Mouse (Mus musculus) liver, embryonic 16.5 days (tissue): ENCODE data around the gene Haus6. TPM values are rescaled to one million over a fixed set of nuclear protein-coding genes. Genes with fewer than 3 reads are reported as not detected.

Source experiments
- ATAC-seq: fragments of 200-750 bp; cut with Nextera tagmentation; 2 replicates; pipeline ENCODE4 v1.8.0; 2017; ENCODE audit warnings: low read depth, mild to moderate bottlenecking, moderate number of reproducible peaks, moderate library complexity
- H3K27ac ChIP-seq: fragments of 300-500 bp; sonication (generic); 2 replicates; pipeline ENCODE4 v1.5.1; 2014; ENCODE audit warnings: mild to moderate bottlenecking, low read length
- H3K27me3 ChIP-seq: fragments of 300-500 bp; sonication (generic); 2 replicates; pipeline ENCODE4 v1.6.1; 2014; ENCODE audit warnings: low read depth, low read length, mixed read lengths; ENCODE audit not compliant: control insufficient read depth, insufficient read depth
- H3K36me3 ChIP-seq: fragments of 300-500 bp; sonication (generic); 2 replicates; pipeline ENCODE4 v1.6.1; 2014; ENCODE audit warnings: mild to moderate bottlenecking; ENCODE audit not compliant: control insufficient read depth, insufficient read depth
- H3K4me1 ChIP-seq: fragments of 300-500 bp; sonication (generic); 2 replicates; pipeline ENCODE4 v1.6.1; 2014; ENCODE audit warnings: low read depth, low read length, mixed read lengths; ENCODE audit not compliant: control insufficient read depth
- H3K4me2 ChIP-seq: fragments of 300-500 bp; sonication (generic); 2 replicates; pipeline ENCODE4 v1.6.1; 2014; ENCODE audit warnings: low read depth, low read length, mixed read lengths
- H3K4me3 ChIP-seq: fragments of 300-500 bp; sonication (generic); 2 replicates; pipeline ENCODE4 v1.5.1; 2014; ENCODE audit warnings: low read depth, mild to moderate bottlenecking, low read length
- H3K9ac ChIP-seq: fragments of 300-500 bp; sonication (generic); 2 replicates; pipeline ENCODE4 v1.6.1; 2014; ENCODE audit warnings: low read depth, low read length
- H3K9me3 ChIP-seq: fragments of 300-500 bp; sonication (generic); replicated peaks from 2 replicates; pipeline ENCODE4 v1.6.1; 2016; ENCODE audit warnings: low read length; ENCODE audit not compliant: control insufficient read depth
- WGBS: fragments of 180-500 bp; shearing (Covaris S2); extraction: QIAGEN DNeasy Blood & Tissue Kit; methylation state at CpG from one replicate; pipeline ENCODE4 v1.1.7; 2014; ENCODE audit not compliant: insufficient replicate concordance; 5-methylcytosine and 5-hydroxymethylcytosine counted together
- polyA plus RNA-seq: library from polyadenylated mRNA; unstranded; fragments of >200 nt; fragmentation: Nextera tagmentation; extraction: Ambion mirVana; gene quantifications from 2 replicates; pipeline ENCODE4 v1.2.1, GENCODE M21; 2015

The Haus6 gene
- polyA plus RNA-seq, 1 experiment from 2014 or later: 10.5 TPM

- H3K4me1 ChIP-seq: no peaks in the 10 kb centered on the region
- H3K4me3 ChIP-seq: no peak overlapping the region
- no peaks in the 10 kb centered on the region for H3K27me3 ChIP-seq
- no peaks in the 10 kb centered on the region for H3K9me3 ChIP-seq
- no peaks in the 10 kb centered on the region for H3K36me3 ChIP-seq
- no peak overlapping the region for H3K27ac ChIP-seq
- no peak for ATAC-seq
- 55% methylated on average over 6 of the region's 6 CpGs for WGBS
- no peak overlapping the region for H3K4me2 ChIP-seq
- H3K9ac ChIP-seq: no peak overlapping the region
These were observed 82.7 kb downstream of the Haus6 start for GRCm38 (mm10) chr4:86529161-86529560.

Other genes with a start within 250 kb of the Haus6 start
- not detected in 2 replicates for gene Saxo1, start 53.7 kb downstream of the Haus6 start, polyA plus RNA-seq
- gene Rraga, start 36.4 kb downstream of the Haus6 start, polyA plus RNA-seq: 33.8 and 37.8 TPM in 2 replicates
- gene Plin2, start 58.0 kb upstream of the Haus6 start, polyA plus RNA-seq: 155 and 157 TPM in 2 replicates
- gene Dennd4c, start 136.5 kb upstream of the Haus6 start, polyA plus RNA-seq: 1.9 and 2.1 TPM in 2 replicates
- 367 and 434 TPM in 2 replicates for gene Rps6, start 245.4 kb upstream of the Haus6 start, polyA plus RNA-seq